Mouse (Mus musculus) liver, adult 10 weeks (tissue): ENCODE results near the gene Mvd. TPM values are rescaled to one million over a fixed set of nuclear protein-coding genes. Genes with fewer than 3 reads are reported as not detected.

Experiments
- polyA plus RNA-seq: library from polyadenylated mRNA; stranded (reverse); fragments of 350-450 nt; fragmentation: Illumina TruSeq; extraction: RNeasy Lipid Tissue Mini Kit (QIAGEN cat#74804); gene quantifications from one replicate; pipeline ENCODE4 v1.2.3, GENCODE M21; 2014; ENCODE audit warnings: low read depth, low replicate concordance

Gene Mvd
- polyA plus RNA-seq, result 0.50 TPM

GRCm38 (mm10) chr8:122443262-122444006 lies at the start of gene Mvd:
Gene Mvd (minus strand): TSS chr8:122443422.

GRCm38 (mm10) chr8:122475580-122476320 lies 32.5 kb upstream of the Mvd start, which contains the start of the genes Rnf166 and Ctu2:
Gene Rnf166 (minus strand): TSS chr8:122476064.
Gene Ctu2 (plus strand): TSS chr8:122476143.

GRCm38 (mm10) chr8:122460524-122461472 lies 17.6 kb upstream of the Mvd start, which contains the start of gene Snai3:
Gene Snai3 (minus strand): TSS chr8:122460733.

GRCm38 (mm10) chr8:122432443-122433268 lies 10.6 kb downstream of the Mvd start, which contains the start of gene Cyba:
Gene Cyba (minus strand): TSS chr8:122432930.

GRCm38 (mm10) chr8:122421376-122422070 lies 21.7 kb downstream of the Mvd start, which contains the start of gene Il17c:
Gene Il17c (plus strand): TSS chr8:122422020.

Other genes with a start within 250 kb of the Mvd start
- 0.87 TPM for gene Zfpm1, start 161.3 kb downstream of the Mvd start, polyA plus RNA-seq
- not detected for gene Trhr2, start 82.7 kb downstream of the Mvd start, polyA plus RNA-seq
- 9.1 TPM for gene Zc3h18, start 66.8 kb downstream of the Mvd start, polyA plus RNA-seq
- gene Il17c, start 21.4 kb downstream of the Mvd start, polyA plus RNA-seq, result not detected
- not detected for gene Cyba, start 10.5 kb downstream of the Mvd start, polyA plus RNA-seq
- not detected for gene Snai3, start 17.3 kb upstream of the Mvd start, polyA plus RNA-seq
- 3.4 TPM for gene Rnf166, start 32.6 kb upstream of the Mvd start, polyA plus RNA-seq
- not detected for gene Ctu2, start 32.7 kb upstream of the Mvd start, polyA plus RNA-seq
- 0.19 TPM for gene Piezo1, start 107.9 kb upstream of the Mvd start, polyA plus RNA-seq
- 0.24 TPM for gene Cdt1, start 124.6 kb upstream of the Mvd start, polyA plus RNA-seq
- gene Aprt, start 133.5 kb upstream of the Mvd start, polyA plus RNA-seq, result 2.4 TPM
- 0.48 TPM for gene Galns, start 168.0 kb upstream of the Mvd start, polyA plus RNA-seq
- 3.3 TPM for gene Trappc2l, start 168.2 kb upstream of the Mvd start, polyA plus RNA-seq
- not detected for gene Pabpn1l, start 179.3 kb upstream of the Mvd start, polyA plus RNA-seq